Mouse (Mus musculus): ENCODE results near the gene Cxcl13. TPM values are rescaled to one million over a fixed set of nuclear protein-coding genes. Genes with fewer than 3 reads are reported as not detected.
"Not testable (repeated sequence)": the region's sequence is repeated elsewhere in the genome, so short reads cannot be mapped to it uniquely, and the experiment has no call there.

The Cxcl13 gene
- polyA plus RNA-seq, 1 experiment from 2014 or later = 2.4 TPM

DNA sequence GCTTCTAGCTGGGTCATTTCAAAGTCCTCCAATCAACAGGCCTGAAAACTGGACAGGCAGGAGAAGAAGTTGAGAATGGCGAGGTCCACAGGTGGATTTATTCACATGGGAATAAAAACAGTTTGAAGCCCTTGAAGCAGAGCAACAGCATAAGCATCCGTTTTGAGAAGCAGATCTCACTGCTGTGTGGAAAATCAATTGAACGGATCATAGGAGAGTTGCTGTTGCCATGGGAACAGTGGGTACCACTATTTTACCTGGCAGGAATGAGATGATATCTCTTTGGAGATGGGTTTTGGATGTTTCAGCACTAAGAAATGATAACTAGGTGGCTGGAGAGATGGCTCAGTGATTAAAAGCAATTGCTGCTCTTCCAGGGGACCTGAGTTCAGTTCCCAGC lies 8.1 kb upstream of the Cxcl13 start:
- no peak overlapping the region for H3K4me3 ChIP-seq (ENCODE audit: low read depth, low read length)
- DNase-seq = no peak
- no peak overlapping the region for H3K4me2 ChIP-seq
- no peaks in the 10 kb centered on the region for H3K4me1 ChIP-seq (ENCODE audit: insufficient read depth)
- TF ChIP-seq CTCF (IDR thresholded peaks at IDR 0.05; ENCODE audit: low read depth) = no peak
- no peak overlapping the region for H3K27ac ChIP-seq (ENCODE audit: low read depth)
- H3K9ac ChIP-seq = no peak overlapping the region
- ATAC-seq (ENCODE audit: insufficient read depth) = no peak
- no peaks in the 10 kb centered on the region for H3K27me3 ChIP-seq (ENCODE audit: insufficient read depth, low read length)
- no peaks in the 10 kb centered on the region for H3K9me3 ChIP-seq (ENCODE audit: low read depth, low read length)
- 80% methylated on average over 3 of the region's 3 CpGs for WGBS
- H3K36me3 ChIP-seq (ENCODE audit: insufficient read depth) = no peaks in the 10 kb centered on the region

DNA sequence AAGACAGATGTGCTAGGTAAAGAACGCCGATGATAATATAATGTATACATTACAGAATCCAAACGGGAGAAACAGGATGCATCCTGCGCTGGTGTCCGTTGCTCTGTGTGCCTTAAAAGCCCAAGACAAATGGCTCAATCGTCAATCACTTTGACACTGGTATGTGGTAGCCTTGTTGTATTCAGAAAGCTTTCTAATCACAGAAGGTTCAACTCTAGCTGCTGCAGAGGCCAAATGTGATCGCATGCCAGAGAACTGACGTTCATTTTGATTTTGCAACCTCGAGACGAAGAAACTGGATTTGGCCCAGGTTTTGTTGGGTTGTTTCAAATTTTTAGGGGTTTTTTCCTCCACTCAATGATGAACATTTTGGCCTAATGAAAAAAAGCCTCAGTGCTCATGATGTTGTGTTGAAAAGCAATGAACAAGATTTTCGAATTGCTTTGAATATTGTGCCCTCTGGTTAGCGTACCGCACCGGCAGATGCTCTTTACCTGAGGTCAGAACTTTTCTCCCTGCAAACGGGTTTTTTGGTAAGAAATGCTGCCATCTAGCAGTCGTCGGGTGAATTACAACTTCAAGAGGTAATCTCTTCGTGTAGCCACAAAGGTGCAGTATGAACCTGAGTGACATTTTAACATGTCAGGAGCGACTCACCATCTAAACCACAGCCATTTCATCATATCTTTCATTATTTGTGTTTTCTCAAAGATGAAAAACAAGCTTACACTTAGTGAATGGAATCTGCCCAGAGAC lies 6.6 kb upstream of the Cxcl13 start:
- Histone ChIP-seq H3K27ac (ENCODE audit: low read depth) (no peak overlapping the region), H3K4me3 (ENCODE audit: low read depth, low read length) (no peak overlapping the region), H3K4me1 (ENCODE audit: insufficient read depth) (no peaks in the 10 kb centered on the region), H3K36me3 (ENCODE audit: insufficient read depth) (no peaks in the 10 kb centered on the region), H3K27me3 (ENCODE audit: insufficient read depth, low read length) (no peaks in the 10 kb centered on the region), H3K9ac (no peak overlapping the region), H3K9me3 (ENCODE audit: low read depth, low read length) (no peaks in the 10 kb centered on the region), H3K4me2 (no peak overlapping the region; the same call in 1 of the 2 replicates)
- TF ChIP-seq CTCF (IDR thresholded peaks at IDR 0.05; ENCODE audit: low read depth) = peak; percentile 68
- DNase-seq (peak; percentile 82), ATAC-seq (ENCODE audit: insufficient read depth) (peak; percentile 63; the same call in 1 of the 2 replicates)
- WGBS = 10% methylated on average over 19 of the region's 19 CpGs

DNA sequence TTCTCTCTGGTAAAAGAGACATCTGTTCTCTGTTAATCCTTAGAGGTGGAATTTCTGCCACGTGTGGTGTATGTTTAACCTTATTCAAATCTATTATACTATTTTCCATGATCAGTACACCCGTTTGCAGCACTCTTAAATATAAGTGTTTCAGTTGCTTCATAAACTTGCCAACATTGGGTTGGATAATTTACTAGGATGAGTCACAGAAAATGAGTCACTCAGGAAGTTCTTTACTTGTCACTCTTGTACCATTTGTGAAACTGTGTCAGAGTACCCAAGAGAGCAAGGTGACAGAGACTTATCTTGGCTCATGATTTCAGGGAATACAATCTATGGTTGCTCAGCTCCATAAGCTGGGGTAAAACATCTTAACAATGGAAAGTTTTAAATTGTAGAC lies 8.2 kb downstream of the Cxcl13 start:
- DNase-seq = no peak
- TF ChIP-seq CTCF (IDR thresholded peaks at IDR 0.05; ENCODE audit: low read depth) = no peak
- Histone ChIP-seq H3K4me3 (ENCODE audit: low read depth, low read length) (no peak overlapping the region), H3K27me3 (ENCODE audit: insufficient read depth, low read length) (no peaks in the 10 kb centered on the region), H3K9me3 (ENCODE audit: low read depth, low read length) (no peaks in the 10 kb centered on the region), H3K27ac (ENCODE audit: low read depth) (no peak overlapping the region), H3K4me1 (ENCODE audit: insufficient read depth) (no peaks in the 10 kb centered on the region), H3K4me2 (no peak overlapping the region), H3K9ac (no peak overlapping the region), H3K36me3 (ENCODE audit: insufficient read depth) (no peaks in the 10 kb centered on the region)
- 37% methylated on average over 2 of the region's 2 CpGs for WGBS
- no peak for ATAC-seq (ENCODE audit: insufficient read depth)

DNA sequence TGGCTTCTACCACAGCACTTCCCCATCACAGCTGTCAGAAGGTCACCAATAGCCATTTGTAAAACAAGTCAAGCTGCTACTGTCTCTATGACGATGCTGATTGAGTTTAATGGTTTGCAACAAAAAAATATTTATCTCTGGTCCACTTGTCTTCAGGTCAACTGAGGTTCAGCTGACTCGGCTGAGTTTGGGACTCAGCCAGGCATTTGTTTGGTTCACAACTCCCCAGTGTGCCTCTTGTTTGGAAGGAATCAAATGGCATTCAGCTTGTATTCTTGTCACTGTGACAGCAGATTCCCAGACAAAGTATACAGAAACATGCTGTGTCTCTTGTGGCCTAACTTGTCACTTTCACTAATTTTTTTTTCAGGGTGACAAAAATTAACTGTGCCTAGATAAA lies 9.9 kb downstream of the Cxcl13 start:
- Histone ChIP-seq H3K27ac (ENCODE audit: low read depth) (no peak overlapping the region), H3K4me1 (ENCODE audit: insufficient read depth) (no peaks in the 10 kb centered on the region), H3K27me3 (ENCODE audit: insufficient read depth, low read length) (no peaks in the 10 kb centered on the region), H3K36me3 (ENCODE audit: insufficient read depth) (no peaks in the 10 kb centered on the region), H3K4me3 (ENCODE audit: low read depth, low read length) (no peak overlapping the region), H3K4me2 (no peak overlapping the region), H3K9ac (no peak overlapping the region), H3K9me3 (ENCODE audit: low read depth, low read length) (no peaks in the 10 kb centered on the region)
- ATAC-seq (ENCODE audit: insufficient read depth) (peak; percentile 44), DNase-seq (peak; percentile 64)
- WGBS = 21% methylated on average over 2 of the region's 2 CpGs
- TF ChIP-seq CTCF (IDR thresholded peaks at IDR 0.05; ENCODE audit: low read depth) = no peak

DNA sequence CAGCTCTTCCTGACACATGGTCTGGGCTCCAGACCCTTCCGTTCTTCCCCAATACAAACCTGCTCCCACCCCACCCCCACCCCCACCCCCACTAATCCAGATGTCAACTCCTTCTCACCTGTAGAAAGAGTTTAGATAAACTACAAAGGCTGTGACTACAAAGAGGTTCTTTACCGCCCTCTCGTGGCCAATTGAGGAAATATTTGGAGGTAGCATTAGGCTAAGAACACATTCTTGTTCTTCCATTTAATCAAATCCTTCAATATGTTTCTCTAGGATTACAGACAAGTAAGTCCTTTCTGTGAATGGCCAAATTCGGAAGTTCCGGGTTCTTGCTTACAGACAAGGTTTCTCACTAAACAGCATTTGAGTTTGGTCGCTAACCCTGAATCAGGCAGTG lies 14.1 kb downstream of the Cxcl13 start:
- Histone ChIP-seq H3K4me3 (ENCODE audit: low read depth, low read length) (no peak overlapping the region), H3K4me2 (no peak overlapping the region), H3K9ac (no peak overlapping the region), H3K27ac (ENCODE audit: low read depth) (no peak overlapping the region), H3K27me3 (ENCODE audit: insufficient read depth, low read length) (no peaks in the 10 kb centered on the region), H3K9me3 (ENCODE audit: low read depth, low read length) (no peaks in the 10 kb centered on the region), H3K4me1 (ENCODE audit: insufficient read depth) (no peaks in the 10 kb centered on the region), H3K36me3 (ENCODE audit: insufficient read depth) (no peaks in the 10 kb centered on the region)
- ATAC-seq (ENCODE audit: insufficient read depth) = peak; percentile 4; the same call in 1 of the 2 replicates
- DNase-seq = peak; percentile 85
- TF ChIP-seq CTCF (IDR thresholded peaks at IDR 0.05; ENCODE audit: low read depth) = peak; percentile 72
- WGBS = 35% methylated on average over 6 of the region's 6 CpGs

DNA sequence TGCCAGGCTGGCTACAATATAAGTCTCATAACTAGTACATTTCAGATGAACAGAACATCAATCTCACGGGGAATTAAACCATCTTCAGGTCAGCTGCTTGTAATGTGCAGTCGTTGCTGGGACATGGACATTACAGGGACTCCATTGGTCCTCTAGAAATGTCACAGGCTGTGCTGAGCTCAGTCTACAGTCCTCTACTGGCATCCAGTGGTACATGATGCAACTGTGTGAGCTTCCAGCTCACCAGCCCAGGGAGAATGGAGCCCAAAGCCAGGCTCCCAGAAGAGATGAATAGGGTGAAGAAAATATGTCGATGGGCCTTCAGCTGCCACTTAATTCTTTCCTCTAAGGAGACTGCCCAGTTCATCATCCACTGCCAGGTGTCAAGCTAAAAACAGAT lies 15.5 kb downstream of the Cxcl13 start:
- TF ChIP-seq CTCF (IDR thresholded peaks at IDR 0.05; ENCODE audit: low read depth) = peak; percentile 24; the same call in 1 of the 2 replicates

DNA sequence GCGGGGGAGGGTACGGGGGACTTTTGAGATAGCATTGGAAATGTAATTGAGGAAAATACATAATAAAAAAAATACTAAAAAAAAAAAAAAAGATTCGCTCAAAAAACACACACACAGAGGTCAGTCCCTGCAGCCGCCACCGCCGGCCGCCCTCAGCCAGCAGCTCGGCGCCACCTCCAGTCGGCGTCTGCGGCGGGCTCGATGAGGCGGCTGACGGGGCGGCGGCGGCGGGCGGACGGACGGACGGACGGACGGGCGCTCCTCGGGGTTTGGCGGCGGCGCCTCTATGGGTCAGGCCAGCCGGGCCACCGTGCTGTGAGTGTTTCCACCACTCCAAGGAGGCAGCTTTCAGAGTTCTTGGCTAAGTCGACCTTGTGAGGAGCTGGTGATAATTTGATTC lies 17.1 kb downstream of the Cxcl13 start:
- not testable (repeated sequence) for ATAC-seq (ENCODE audit: insufficient read depth); H3K27me3 ChIP-seq (ENCODE audit: insufficient read depth, low read length); H3K27ac ChIP-seq (ENCODE audit: low read depth); H3K9ac ChIP-seq; H3K4me1 ChIP-seq (ENCODE audit: insufficient read depth); H3K4me3 ChIP-seq (ENCODE audit: low read depth, low read length); H3K36me3 ChIP-seq (ENCODE audit: insufficient read depth); H3K9me3 ChIP-seq (ENCODE audit: low read depth, low read length)
- 21% methylated on average over 34 of the region's 34 CpGs for WGBS
- peak; percentile 5 for DNase-seq
- peak overlapping the region; percentile 47; the same call in 1 of the 2 replicates for H3K4me2 ChIP-seq

More for the DNA sequence above, 15.5 kb downstream of the Cxcl13 start:
- Histone ChIP-seq H3K27ac (ENCODE audit: low read depth) (no peak overlapping the region), H3K4me1 (ENCODE audit: insufficient read depth) (no peaks in the 10 kb centered on the region), H3K36me3 (ENCODE audit: insufficient read depth) (no peaks in the 10 kb centered on the region), H3K27me3 (ENCODE audit: insufficient read depth, low read length) (no peaks in the 10 kb centered on the region), H3K9me3 (ENCODE audit: low read depth, low read length) (no peaks in the 10 kb centered on the region), H3K4me3 (ENCODE audit: low read depth, low read length) (no peak overlapping the region), H3K9ac (no peak overlapping the region), H3K4me2 (no peak overlapping the region)
- ATAC-seq (ENCODE audit: insufficient read depth) (no peak), DNase-seq (no peak)
- WGBS = 55% methylated on average over 3 of the region's 3 CpGs
